Mouse (Mus musculus) left cerebral cortex, postnatal 14 days (tissue): Measurements from ENCODE around the gene Naa50. TPM values are rescaled to one million over a fixed set of nuclear protein-coding genes. Genes with fewer than 3 reads are reported as not detected.

ENCODE experiments used
- DNase-seq, 2 experiments: peaks; one replicate each; pipeline ENCODE4 v3.0.0; 2021 to 2022; ENCODE audit warnings: low spot score in 2 of 2, mixed read lengths in 1 of 2
- intact Hi-C: fragments of 180-260 bp; cut with DNase I; formaldehyde crosslinking; loops from one replicate; pipeline ENCODE4 v1.15.1; 2025
- total RNA-seq, 2 experiments: library from RNA; stranded (reverse); gene quantifications; 2 replicates each; pipeline ENCODE4 v1.2.3; 2021

Gene Naa50
- total RNA-seq, 2 experiments from 2014 or later = 52.4 to 52.8 TPM

- intact Hi-C loops = no loop called here
- DNase-seq = no peak
These were observed 1.2 kb upstream of the Naa50 start for GRCm38 (mm10) chr16:44138377-44138978.

- intact Hi-C loops = no loop called here
- peak; percentile 89 to 95 for DNase-seq
These were observed 573 bp upstream of the Naa50 start for GRCm38 (mm10) chr16:44138979-44139535.

GRCm38 (mm10) chr16:44140186-44140787 lies 657 bp downstream of the Naa50 start:
- DNase-seq = peak; percentile 70 to 85
- intact Hi-C loops = loop anchor here (2.0 to 10.0 kb wide), 2 partner anchors 33 to 215 kb away; partner anchors contain the start of gene Usf3

- peak in 1 of 2 experiments; percentile 43 for DNase-seq
- intact Hi-C loops = loop anchor here (2.0 to 10.0 kb wide), 2 partner anchors 31 to 213 kb away; partner anchors contain the start of gene Usf3
These were observed 1.9 kb downstream of the Naa50 start for GRCm38 (mm10) chr16:44141483-44141882.

- intact Hi-C loops = loop anchor here (10.0 kb wide), 1 partner anchor 206 kb away; no protein-coding TSS in a partner anchor
These were observed 9.6 kb downstream of the Naa50 start for GRCm38 (mm10) chr16:44149002-44149767.

DNA sequence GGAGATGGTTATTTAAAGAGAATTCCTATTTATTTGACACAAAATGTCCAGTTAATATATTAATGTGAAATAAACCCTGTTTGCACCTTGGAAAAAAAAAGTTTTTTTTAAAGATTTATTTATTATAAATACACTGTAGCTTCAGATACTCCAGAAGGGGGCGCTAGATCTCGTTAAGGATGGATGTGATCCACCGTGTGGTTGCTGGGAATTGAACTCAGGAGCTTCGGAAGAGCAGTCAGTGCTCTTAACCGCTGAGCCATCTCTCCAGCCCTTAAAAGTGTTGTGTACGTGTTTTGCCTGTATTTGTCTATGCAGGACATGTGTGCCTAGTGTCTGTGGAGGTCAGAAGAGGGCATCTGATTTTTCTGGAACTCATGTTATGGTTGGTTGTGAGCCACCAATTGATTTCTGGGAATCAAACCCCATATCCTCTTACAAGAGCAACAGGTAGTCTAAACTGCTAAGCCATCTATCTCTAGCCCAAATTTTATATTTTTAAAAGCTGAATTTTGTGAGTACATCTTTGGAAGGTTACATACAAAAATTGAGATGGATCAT lies 14.9 kb downstream of the Naa50 start:
- DNase-seq = no peak
- intact Hi-C loops = no loop called here

More at GRCm38 (mm10) chr16:44149002-44149767, 9.6 kb downstream of the Naa50 start:
- DNase-seq = no peak

DNA sequence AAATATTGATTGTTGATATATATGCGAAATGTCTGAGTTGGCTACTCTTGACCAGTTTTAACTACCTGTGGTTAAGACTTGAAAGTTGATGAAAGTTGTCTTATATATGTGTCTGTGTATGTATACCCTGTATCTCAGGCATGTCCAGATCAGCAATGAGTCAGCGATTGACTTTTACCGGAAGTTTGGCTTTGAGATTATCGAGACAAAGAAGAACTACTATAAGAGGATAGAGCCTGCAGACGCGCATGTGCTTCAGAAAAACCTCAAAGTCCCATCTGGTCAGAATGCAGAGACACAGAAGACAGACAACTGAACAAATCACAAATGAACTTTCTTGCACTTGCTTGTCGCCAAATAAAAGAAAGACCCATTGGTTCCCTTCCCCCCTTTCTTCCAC lies 19.7 kb downstream of the Naa50 start:
- DNase-seq = no peak
- intact Hi-C loops = no loop called here

DNA sequence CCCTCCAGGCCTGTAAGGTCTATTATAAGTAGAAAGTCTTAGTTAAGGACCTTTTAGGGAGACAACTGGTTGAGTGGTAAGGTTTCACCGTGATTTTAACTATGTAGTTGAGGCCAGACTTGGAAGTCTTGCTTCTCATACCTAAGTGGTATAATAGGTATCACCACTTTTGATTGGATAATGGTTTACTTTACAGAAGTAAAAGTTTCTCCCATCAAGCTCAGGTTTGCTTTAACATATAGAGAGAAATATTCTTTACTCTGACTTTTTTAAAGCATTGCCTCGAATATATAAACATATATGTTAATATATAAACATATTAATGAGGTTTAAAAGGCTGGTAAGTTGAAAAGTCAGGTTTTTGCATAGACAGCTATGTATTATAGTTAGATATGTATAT lies 24.2 kb downstream of the Naa50 start:
- intact Hi-C loops = no loop called here
- DNase-seq = no peak

- DNase-seq = no peak
- intact Hi-C loops = no loop called here
These were observed 25.6 kb downstream of the Naa50 start for GRCm38 (mm10) chr16:44165182-44165581.

DNA sequence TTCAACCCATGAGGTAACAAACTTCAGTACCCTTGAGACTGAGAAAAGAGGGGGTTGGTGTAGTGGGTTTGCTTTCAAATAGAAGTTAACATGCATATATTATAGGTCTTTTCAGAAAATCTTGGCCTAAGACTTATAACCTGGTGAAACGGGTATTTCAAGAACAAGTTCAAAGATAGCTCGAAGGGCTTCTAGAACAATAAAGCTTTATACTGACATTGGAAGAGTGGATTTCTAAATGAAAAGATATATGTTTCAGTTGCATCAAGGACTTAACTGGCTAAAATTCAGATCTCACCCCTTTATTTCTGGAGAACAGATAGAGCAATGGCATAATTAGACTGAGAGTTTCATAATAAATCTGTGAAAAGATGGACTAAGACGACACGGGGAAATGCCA lies 29.4 kb downstream of the Naa50 start:
- no peak for DNase-seq
- intact Hi-C loops = no loop called here

GRCm38 (mm10) chr16:44172297-44173154 lies 32.9 kb downstream of the Naa50 start:
- intact Hi-C loops = loop anchor here (2.0 kb wide), 1 partner anchor 32 kb away; no protein-coding TSS in a partner anchor
- DNase-seq = peak; percentile 98 to 99

- peak in 1 of 2 experiments; percentile 43 for DNase-seq
- intact Hi-C loops = loop anchor here (2.0 kb wide), 1 partner anchor 33 kb away; no protein-coding TSS in a partner anchor
These were observed 33.7 kb downstream of the Naa50 start, which contains the start of gene Usf3 for GRCm38 (mm10) chr16:44173155-44173941. Gene Usf3 (plus strand): TSS chr16:44173246.

DNA sequence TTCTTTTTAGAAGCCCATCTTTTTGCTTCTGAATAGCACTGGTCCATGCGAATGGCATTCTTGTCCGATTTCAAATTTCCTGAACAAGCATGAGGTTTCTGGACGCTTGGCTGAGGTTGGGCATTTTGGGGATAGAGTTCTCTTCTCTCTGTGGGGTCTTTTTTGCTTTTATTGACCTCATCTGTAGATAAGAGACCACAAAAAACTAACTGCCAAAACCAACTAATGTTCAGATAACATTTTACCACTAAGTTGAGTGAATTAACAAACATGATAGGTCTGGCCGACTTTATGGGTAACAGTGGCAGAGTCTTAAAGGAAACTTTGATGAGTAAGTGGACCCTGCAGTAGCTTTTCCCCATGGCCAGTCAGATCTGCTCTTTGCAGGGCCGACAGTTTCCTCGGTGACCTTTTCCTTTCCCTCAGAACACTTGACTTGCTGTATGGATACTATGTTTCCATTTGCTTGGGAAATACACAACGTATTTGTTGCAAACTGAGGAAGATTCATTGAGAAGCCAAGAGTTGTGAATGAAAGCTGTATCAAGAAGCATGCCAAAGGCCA lies 34.4 kb downstream of the Naa50 start:
- no peak for DNase-seq
- intact Hi-C loops = loop anchor here (2.0 kb wide), 1 partner anchor 33 kb away; no protein-coding TSS in a partner anchor

- DNase-seq = no peak
- intact Hi-C loops = no loop called here
These were observed 35.4 kb downstream of the Naa50 start for GRCm38 (mm10) chr16:44175001-44175400.

- intact Hi-C loops = no loop called here
- DNase-seq = no peak
These were observed 36.9 kb downstream of the Naa50 start for GRCm38 (mm10) chr16:44176511-44176910.

DNA sequence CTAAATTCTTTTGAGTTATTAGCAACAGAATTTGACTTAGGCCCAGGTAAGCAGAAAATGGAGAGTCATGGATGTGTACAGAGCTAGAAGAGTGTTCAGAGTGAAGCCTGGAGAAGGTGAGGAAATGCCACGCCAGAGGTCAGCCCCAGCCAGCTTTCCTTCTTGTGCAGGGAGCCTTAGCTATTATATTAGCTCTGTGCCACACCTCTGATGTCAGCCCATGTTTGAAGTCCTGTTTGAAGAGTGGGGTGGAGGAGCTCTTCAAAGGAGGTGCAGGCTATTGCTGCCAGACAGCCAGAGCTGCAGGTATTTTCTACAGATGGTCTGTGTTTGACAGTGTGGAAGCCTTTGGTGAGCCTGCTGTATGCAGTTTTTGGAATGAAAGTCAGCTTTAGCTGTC lies 38.9 kb downstream of the Naa50 start:
- intact Hi-C loops = no loop called here
- DNase-seq = no peak

GRCm38 (mm10) chr16:44182597-44182996 lies 43.0 kb downstream of the Naa50 start:
- intact Hi-C loops = no loop called here
- DNase-seq = no peak
